Mouse (Mus musculus) neural tube, embryonic 12.5 days (tissue): ENCODE measurements around the gene Sdccag8. TPM values are rescaled to one million over a fixed set of nuclear protein-coding genes. Genes with fewer than 3 reads are reported as not detected.

ENCODE experiments used
- ATAC-seq: fragments of 200-750 bp; cut with Nextera tagmentation; 2 replicates; pipeline ENCODE4 v1.8.0; 2017; ENCODE audit warnings: low read depth, mild to moderate bottlenecking, moderate TSS enrichment, moderate library complexity; ENCODE audit not compliant: low FRiP score
- H3K27ac ChIP-seq: fragments of 300-500 bp; sonication (generic); 2 replicates; pipeline ENCODE4 v1.5.1; 2016
- H3K27me3 ChIP-seq: fragments of 300-500 bp; sonication (generic); replicated peaks from 2 replicates; pipeline ENCODE4 v1.6.1; 2016; ENCODE audit warnings: mild to moderate bottlenecking
- H3K36me3 ChIP-seq: fragments of 300-500 bp; sonication (generic); 2 replicates; pipeline ENCODE4 v1.6.1; 2016; ENCODE audit warnings: mild to moderate bottlenecking
- H3K4me1 ChIP-seq: fragments of 300-500 bp; sonication (generic); 2 replicates; pipeline ENCODE4 v1.6.1; 2016
- H3K4me2 ChIP-seq: fragments of 300-500 bp; sonication (generic); replicated peaks from 2 replicates; pipeline ENCODE4 v1.6.1; 2016; ENCODE audit warnings: mild to moderate bottlenecking
- H3K4me3 ChIP-seq: fragments of 300-500 bp; sonication (generic); 2 replicates; pipeline ENCODE4 v1.5.1; 2016
- H3K9ac ChIP-seq: fragments of 300-500 bp; sonication (generic); 2 replicates; pipeline ENCODE4 v1.6.1; 2016; ENCODE audit warnings: mild to moderate bottlenecking
- H3K9me3 ChIP-seq: fragments of 300-500 bp; sonication (generic); 2 replicates; pipeline ENCODE4 v1.6.1; 2016; ENCODE audit warnings: mild to moderate bottlenecking
- WGBS: fragments of 180-500 bp; shearing (Covaris S2); methylation state at CpG from one replicate; pipeline ENCODE4 v1.1.7; 2016; 5-methylcytosine and 5-hydroxymethylcytosine counted together
- polyA plus RNA-seq: library from polyadenylated mRNA; unstranded; fragments of >200 nt; fragmentation: Nextera tagmentation; extraction: Ambion mirVana; gene quantifications from 2 replicates; pipeline ENCODE4 v1.2.1, GENCODE M21; 2016

Gene Sdccag8
- polyA plus RNA-seq, 1 experiment from 2014 or later = 19.4 TPM

DNA sequence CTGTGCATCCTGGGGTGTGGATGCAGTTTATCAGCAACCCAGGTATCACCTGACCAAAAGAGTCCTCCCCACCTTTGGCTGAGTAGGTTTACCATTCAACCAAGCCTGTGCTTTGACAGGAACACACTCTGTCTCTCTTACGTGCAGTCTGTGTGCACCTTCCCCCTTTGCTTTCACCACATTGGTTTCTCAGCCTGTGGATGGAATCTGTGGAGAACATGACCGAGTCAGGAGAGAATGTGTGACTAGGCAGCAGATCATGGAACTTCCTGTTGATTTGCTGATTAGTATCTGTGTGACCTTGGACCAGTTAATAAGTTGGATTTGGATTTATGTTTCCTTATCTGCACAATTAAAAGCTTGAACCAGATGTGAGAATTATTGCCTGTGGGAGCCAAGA, 3.7 kb downstream of the Sdccag8 start:
- no peak overlapping the region for H3K9ac ChIP-seq
- no peak for ATAC-seq
- no peaks in the 10 kb centered on the region for H3K4me1 ChIP-seq
- WGBS = 93% methylated on average over 2 of the region's 2 CpGs
- H3K27me3 ChIP-seq = no peaks in the 10 kb centered on the region
- no peaks in the 10 kb centered on the region for H3K36me3 ChIP-seq
- no peaks in the 10 kb centered on the region for H3K9me3 ChIP-seq
- no peak overlapping the region for H3K27ac ChIP-seq
- H3K4me2 ChIP-seq = no peak overlapping the region
- H3K4me3 ChIP-seq = no peak overlapping the region

DNA sequence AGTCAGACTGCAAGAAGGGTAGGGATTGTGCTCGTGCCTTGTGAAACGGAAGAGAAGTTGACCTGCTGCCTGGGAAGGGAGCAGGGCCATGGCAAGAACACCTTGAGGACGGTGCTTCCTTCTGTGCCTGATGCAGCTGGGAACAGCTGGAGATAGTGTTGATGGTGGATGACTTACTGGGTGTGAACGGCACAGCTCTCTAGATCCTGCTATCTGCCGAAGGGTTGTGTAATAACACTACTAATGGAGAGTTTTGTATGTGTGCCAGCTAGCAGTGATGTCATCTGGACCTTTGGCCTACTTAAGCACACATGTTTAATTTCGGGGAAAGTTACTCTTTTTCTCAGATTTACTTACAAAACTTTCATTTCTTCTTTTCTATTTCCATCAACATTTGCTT, 4.3 kb downstream of the Sdccag8 start:
- no peak overlapping the region for H3K9ac ChIP-seq
- H3K4me2 ChIP-seq = no peak overlapping the region
- no peak for ATAC-seq
- no peaks in the 10 kb centered on the region for H3K27me3 ChIP-seq
- H3K36me3 ChIP-seq = no peaks in the 10 kb centered on the region
- no peaks in the 10 kb centered on the region for H3K9me3 ChIP-seq
- no peaks in the 10 kb centered on the region for H3K4me1 ChIP-seq
- H3K4me3 ChIP-seq = no peak overlapping the region
- no peak overlapping the region for H3K27ac ChIP-seq
- 78% methylated on average over 6 of the region's 6 CpGs for WGBS

DNA sequence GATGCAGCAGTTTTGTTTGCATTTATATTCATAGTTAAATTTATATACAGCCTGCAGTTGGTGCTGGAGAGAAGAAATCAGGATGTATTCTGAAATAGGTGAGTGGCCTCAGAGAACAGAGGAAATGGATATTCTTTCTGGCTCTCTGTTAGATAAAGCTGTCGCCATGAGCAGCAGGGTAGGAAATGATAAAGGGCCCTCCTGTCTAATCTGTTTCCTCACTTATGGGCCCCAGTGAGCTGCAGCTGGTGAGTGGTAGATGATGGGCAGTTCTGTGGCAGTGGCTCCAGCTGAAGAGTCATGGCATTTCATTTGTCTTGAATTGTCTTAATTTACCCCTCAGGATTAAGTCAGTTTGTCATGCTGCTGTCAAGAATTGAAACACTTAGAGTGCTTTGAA, 7.5 kb downstream of the Sdccag8 start:
- Histone ChIP-seq H3K36me3 (peaks cover 3% of the 10 kb centered on the region; the same call in 1 of the 2 replicates), H3K9me3 (no peaks in the 10 kb centered on the region), H3K4me2 (no peak overlapping the region), H3K27me3 (no peaks in the 10 kb centered on the region), H3K4me1 (no peaks in the 10 kb centered on the region), H3K27ac (no peak overlapping the region; the same call in 1 of the 2 replicates), H3K4me3 (no peak overlapping the region), H3K9ac (no peak overlapping the region)
- ATAC-seq = no peak
- 42% methylated on average over 1 of the region's 1 CpGs for WGBS

DNA sequence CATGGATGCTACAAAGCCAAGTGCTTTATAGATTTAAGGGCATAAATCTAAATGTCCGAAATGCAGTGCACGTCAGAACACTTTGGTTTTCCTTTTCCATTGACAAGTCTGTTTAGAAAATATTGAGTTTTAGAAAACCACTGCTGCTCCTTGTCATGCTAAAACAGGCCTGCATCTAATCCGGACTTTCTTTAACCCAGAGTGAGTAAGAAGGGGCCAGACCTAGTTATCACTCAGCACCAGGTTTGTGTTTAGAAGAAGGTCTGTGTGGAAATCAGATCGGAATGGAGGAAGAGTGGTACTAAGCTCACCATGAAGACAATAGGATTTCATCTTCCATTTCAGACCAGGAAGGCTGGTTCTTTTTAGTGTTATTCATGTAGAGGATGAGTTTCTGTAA, 8.5 kb downstream of the Sdccag8 start:
- WGBS = 82% methylated on average over 4 of the region's 4 CpGs
- Histone ChIP-seq H3K36me3 (peaks cover 3% of the 10 kb centered on the region; the same call in 1 of the 2 replicates), H3K4me1 (no peaks in the 10 kb centered on the region)

DNA sequence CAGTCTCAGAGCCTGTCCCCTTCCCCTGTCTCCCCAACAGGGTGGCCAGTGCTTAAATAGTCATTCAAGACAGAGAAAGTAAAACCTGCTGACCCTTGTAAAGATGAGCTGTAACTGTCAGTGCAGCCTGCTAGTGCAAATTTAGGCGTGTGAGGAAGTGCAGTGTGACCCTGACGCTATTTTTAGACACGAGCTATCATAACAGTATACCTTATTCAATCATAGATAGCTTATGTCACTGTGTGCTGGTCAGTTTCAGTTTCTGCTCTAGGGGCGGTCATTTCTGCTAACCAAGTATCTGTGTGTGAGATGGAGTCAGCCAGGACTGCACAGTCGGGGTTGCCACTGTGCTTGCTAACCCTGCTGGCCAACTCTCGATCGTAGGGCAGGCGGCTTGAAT, 9.4 kb downstream of the Sdccag8 start:
- H3K36me3 ChIP-seq = peaks cover 3% of the 10 kb centered on the region; the same call in 1 of the 2 replicates
- no peak overlapping the region for H3K4me3 ChIP-seq
- no peak overlapping the region for H3K27ac ChIP-seq
- no peak overlapping the region for H3K9ac ChIP-seq
- no peaks in the 10 kb centered on the region for H3K27me3 ChIP-seq
- 88% methylated on average over 8 of the region's 8 CpGs for WGBS
- H3K4me1 ChIP-seq = no peaks in the 10 kb centered on the region
- no peak overlapping the region for H3K4me2 ChIP-seq
- no peak for ATAC-seq
- no peaks in the 10 kb centered on the region for H3K9me3 ChIP-seq

More for the DNA sequence above, 8.5 kb downstream of the Sdccag8 start:
- Histone ChIP-seq H3K9ac (no peak overlapping the region), H3K27ac (no peak overlapping the region), H3K4me2 (no peak overlapping the region), H3K9me3 (no peaks in the 10 kb centered on the region), H3K27me3 (no peaks in the 10 kb centered on the region), H3K4me3 (no peak overlapping the region)
- ATAC-seq = no peak

DNA sequence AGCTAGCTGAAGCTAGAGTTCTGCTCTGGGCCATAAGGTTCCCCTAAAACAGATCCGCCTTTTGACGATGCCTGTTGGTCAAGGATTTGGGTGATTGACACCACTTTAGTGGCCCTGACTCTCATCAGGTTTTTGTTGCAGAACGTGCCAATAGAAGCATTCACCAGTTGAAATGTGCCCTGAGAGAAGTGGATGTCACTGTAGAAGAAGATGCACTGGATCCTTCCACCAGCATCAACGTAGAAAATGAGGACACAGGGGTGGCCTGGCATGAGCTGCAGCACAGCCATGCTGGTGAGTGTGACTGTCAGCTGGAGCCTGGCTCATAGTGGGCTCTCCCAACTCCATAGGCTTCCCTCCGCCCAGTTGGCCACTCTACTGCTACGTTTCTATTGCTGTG, 10.2 kb downstream of the Sdccag8 start:
- H3K27ac ChIP-seq = no peak overlapping the region
- no peak for ATAC-seq
- WGBS = 72% methylated on average over 6 of the region's 6 CpGs
- H3K9me3 ChIP-seq = no peaks in the 10 kb centered on the region
- H3K27me3 ChIP-seq = no peaks in the 10 kb centered on the region
- H3K4me1 ChIP-seq = no peaks in the 10 kb centered on the region
- no peak overlapping the region for H3K4me3 ChIP-seq
- H3K4me2 ChIP-seq = no peak overlapping the region
- no peak overlapping the region for H3K9ac ChIP-seq
- H3K36me3 ChIP-seq = peaks cover 3% of the 10 kb centered on the region; the same call in 1 of the 2 replicates

DNA sequence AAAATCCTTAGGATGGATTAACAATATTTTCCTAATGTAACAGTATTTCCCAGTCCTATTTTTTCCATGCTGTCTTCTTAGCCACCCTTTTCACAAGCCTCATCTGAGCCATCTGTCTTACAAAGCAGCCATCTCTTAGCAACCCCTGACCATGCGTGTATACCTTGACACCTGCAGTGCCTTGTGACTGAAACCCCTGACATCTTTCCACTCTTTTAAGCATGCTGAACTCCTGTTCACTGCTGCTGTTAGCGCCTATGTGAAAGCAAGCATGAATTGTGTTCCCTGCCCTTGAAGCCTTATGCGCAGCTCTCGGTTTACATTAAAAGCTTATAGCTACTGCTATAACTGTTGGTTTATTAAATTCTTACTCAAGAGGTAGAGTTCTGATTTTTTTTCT, 10.6 kb downstream of the Sdccag8 start:
- Histone ChIP-seq H3K27me3 (no peaks in the 10 kb centered on the region), H3K27ac (no peak overlapping the region), H3K9me3 (no peaks in the 10 kb centered on the region), H3K4me1 (no peaks in the 10 kb centered on the region), H3K4me2 (no peak overlapping the region), H3K36me3 (peaks cover 3% of the 10 kb centered on the region; the same call in 1 of the 2 replicates), H3K4me3 (no peak overlapping the region), H3K9ac (no peak overlapping the region)
- 80% methylated on average over 4 of the region's 4 CpGs for WGBS
- ATAC-seq = no peak

DNA sequence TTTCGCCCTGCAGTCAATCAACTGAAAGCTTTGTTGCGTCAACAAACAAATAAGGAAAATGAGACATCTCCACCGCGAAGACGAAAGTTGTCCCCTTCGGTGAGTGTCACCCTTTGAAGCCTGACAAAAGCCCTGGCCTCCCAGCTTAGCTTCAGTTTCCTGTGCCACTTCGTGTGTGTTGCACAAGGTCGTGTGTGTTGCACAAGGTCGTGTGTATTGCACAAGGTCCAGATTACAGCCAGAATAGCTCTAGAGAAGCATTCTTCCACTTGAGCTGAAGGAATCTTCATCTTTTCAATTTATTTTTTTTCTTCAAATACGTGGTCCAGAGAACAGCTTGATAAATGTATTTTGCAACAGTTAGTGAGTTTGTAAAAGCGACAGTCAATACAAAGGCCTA, 11.7 kb downstream of the Sdccag8 start:
- no peaks in the 10 kb centered on the region for H3K4me1 ChIP-seq
- H3K27me3 ChIP-seq = no peaks in the 10 kb centered on the region
- 85% methylated on average over 11 of the region's 11 CpGs for WGBS
- ATAC-seq = no peak
- H3K9me3 ChIP-seq = no peaks in the 10 kb centered on the region
- H3K9ac ChIP-seq = no peak overlapping the region
- peaks cover 3% of the 10 kb centered on the region; the same call in 1 of the 2 replicates for H3K36me3 ChIP-seq
- H3K4me2 ChIP-seq = no peak overlapping the region
- no peak overlapping the region for H3K4me3 ChIP-seq
- no peak overlapping the region for H3K27ac ChIP-seq

DNA sequence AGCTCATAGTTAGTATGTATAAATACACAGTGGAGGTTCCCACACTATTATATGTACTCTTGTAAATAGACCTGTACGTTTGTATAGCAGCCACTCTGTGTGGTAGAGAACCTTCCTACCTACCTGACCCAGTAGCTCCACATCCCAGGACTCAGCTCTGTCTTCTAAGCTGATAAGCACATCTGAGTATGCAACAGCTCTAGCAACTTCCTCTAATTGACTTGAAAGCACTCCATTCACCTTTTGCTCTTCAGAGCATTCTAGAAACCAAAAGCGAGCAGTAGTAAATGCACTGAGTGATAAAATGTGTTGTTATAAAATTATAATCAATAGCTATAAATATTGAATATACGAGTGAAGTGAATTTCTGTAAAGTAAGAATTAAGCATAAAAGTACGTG, 12.5 kb downstream of the Sdccag8 start:
- no peak overlapping the region for H3K4me3 ChIP-seq
- ATAC-seq = no peak
- 91% methylated on average over 4 of the region's 4 CpGs for WGBS
- H3K9ac ChIP-seq = no peak overlapping the region
- H3K27ac ChIP-seq = no peak overlapping the region
- H3K36me3 ChIP-seq = peaks cover 3% of the 10 kb centered on the region; the same call in 1 of the 2 replicates
- no peaks in the 10 kb centered on the region for H3K9me3 ChIP-seq
- no peaks in the 10 kb centered on the region for H3K4me1 ChIP-seq
- H3K4me2 ChIP-seq = no peak overlapping the region
- no peaks in the 10 kb centered on the region for H3K27me3 ChIP-seq

DNA sequence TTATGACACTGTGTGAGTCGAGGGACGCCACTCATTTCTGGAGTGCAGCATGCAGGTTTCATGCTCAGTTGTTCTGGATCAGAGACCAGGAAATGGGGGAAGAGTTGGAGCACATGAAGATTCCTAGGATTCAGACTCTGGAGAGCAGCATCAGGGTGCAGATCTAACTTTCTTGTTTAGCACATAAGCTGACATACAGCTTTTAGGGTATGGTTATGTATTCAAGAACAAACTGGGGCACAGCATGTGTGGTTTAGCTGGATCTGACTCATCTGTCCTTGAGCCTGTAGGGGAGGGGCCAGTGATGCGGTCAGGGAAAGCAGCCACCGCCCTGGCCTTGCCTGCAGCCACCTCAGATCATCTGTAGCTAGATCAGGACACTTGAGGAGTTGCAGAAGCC, 12.9 kb downstream of the Sdccag8 start:
- H3K27me3 ChIP-seq = no peaks in the 10 kb centered on the region
- peaks cover 3% of the 10 kb centered on the region; the same call in 1 of the 2 replicates for H3K36me3 ChIP-seq
- H3K4me3 ChIP-seq = no peak overlapping the region
- no peaks in the 10 kb centered on the region for H3K9me3 ChIP-seq
- no peak overlapping the region for H3K9ac ChIP-seq
- no peak overlapping the region for H3K27ac ChIP-seq
- 79% methylated on average over 4 of the region's 4 CpGs for WGBS
- H3K4me2 ChIP-seq = no peak overlapping the region
- ATAC-seq = no peak
- no peaks in the 10 kb centered on the region for H3K4me1 ChIP-seq

DNA sequence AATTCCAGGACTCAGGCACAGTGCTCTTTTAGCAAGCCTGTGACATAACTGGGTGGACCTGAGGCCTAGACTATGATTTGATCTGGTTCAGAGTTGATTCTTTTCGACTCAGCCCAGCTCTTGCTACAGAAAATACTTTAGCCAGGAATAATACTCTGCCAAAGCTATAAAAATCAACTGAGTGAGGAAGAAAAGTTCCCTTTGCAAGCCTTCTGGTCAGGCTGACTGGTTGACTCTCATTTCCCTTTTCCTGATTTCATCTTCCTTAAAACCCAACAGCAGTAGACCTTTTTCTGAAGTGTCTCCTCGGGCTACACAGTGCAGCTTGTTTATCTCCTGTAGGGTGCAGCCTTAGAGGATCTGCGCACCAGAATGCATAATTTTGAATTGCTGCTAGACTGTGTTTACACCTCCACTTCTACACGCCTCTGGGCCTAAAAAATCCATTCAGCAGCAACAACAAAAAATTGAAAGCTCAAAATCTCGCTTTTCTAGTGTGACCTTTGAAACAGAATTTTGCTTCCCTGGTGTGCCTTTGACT, 13.6 kb downstream of the Sdccag8 start:
- Histone ChIP-seq H3K4me2 (no peak overlapping the region), H3K36me3 (peaks cover 3% of the 10 kb centered on the region; the same call in 1 of the 2 replicates), H3K4me1 (no peaks in the 10 kb centered on the region), H3K4me3 (no peak overlapping the region), H3K9me3 (no peaks in the 10 kb centered on the region), H3K27me3 (no peaks in the 10 kb centered on the region), H3K9ac (no peak overlapping the region), H3K27ac (no peak overlapping the region)
- 83% methylated on average over 5 of the region's 5 CpGs for WGBS
- no peak for ATAC-seq

DNA sequence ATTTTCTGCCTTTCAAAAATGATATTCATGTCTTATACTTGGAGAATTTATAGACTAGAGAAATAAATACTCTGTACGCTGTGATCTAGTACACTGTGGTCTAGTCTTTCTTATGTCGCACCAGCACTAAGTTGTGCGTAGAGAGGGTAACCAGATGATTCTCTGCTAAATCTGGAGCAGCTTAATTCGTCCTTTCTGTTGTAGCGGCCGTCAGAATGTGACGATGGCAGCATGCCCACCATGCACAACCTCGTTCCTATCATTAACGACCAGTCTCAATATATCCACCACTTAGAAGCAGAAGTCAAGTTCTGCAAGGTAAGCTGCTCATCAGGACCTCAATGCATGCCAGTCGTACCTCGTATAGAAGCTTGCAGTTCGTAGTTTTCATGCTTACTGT, 14.2 kb downstream of the Sdccag8 start:
- ATAC-seq = no peak
- no peaks in the 10 kb centered on the region for H3K4me1 ChIP-seq
- no peak overlapping the region for H3K4me3 ChIP-seq
- no peak overlapping the region for H3K9ac ChIP-seq
- no peak overlapping the region for H3K27ac ChIP-seq
- H3K4me2 ChIP-seq = no peak overlapping the region
- peaks cover 3% of the 10 kb centered on the region; the same call in 1 of the 2 replicates for H3K36me3 ChIP-seq
- no peaks in the 10 kb centered on the region for H3K27me3 ChIP-seq
- no peaks in the 10 kb centered on the region for H3K9me3 ChIP-seq
- 95% methylated on average over 12 of the region's 12 CpGs for WGBS

DNA sequence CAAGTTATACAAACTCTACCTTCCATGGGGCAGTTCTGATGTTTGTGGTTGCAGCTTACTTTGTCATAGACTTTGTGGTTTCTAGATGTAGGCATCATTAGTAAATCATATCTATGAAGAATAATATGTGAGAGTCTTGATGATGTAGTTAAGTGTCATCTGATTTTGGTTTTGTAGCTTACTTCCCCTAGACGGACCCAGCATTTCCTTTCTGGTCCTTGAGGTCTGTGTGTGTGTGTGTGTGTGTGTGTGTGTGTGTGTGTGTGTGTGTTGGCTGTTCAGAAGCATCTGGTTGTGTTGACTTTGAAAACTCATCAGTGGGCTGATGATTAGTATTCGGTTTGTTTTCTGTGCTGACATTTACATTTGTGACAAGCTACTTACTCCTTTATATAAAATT, 17.6 kb downstream of the Sdccag8 start:
- peaks cover 13% of the 10 kb centered on the region for H3K27me3 ChIP-seq
- H3K9ac ChIP-seq = no peak overlapping the region
- no peak for ATAC-seq
- WGBS = 93% methylated on average over 2 of the region's 2 CpGs
- peaks cover 7% of the 10 kb centered on the region for H3K4me1 ChIP-seq
- no peak overlapping the region for H3K4me2 ChIP-seq
- H3K9me3 ChIP-seq = no peaks in the 10 kb centered on the region
- H3K36me3 ChIP-seq = no peaks in the 10 kb centered on the region; the same call in 1 of the 2 replicates
- H3K4me3 ChIP-seq = no peak overlapping the region
- no peak overlapping the region for H3K27ac ChIP-seq
